ENCODE assay signal across 12 mouse cellular contexts in genomic region chr15:99648326-99648725, GRCm38 (mm10). TPM values are rescaled to one million over a fixed set of nuclear protein-coding genes. Genes with fewer than 3 reads are reported as not detected.
DNase-seq lines count a peak whose midpoint lies in the region; ATAC-seq lines count a peak whose summit lies in the region.
"Had no signal": no experiment of that assay in that cellular context is flagged by ENCODE, and none has a peak within 500 bp of the region (broad histone marks: within the 10 kb centered on the region; RNA-seq: fewer than 3 reads in every experiment).

No protein-coding gene starts in this region.

- H3K27ac ChIP-seq in kidney, embryonic 15.5 days: no peak overlapping the region
- no peak overlapping the region for H3K27ac ChIP-seq in kidney, embryonic 14.5 days (ENCODE audit: low read depth, low read length)
- H3K27ac ChIP-seq in embryonic facial prominence, embryonic 14.5 days (replicated peaks; ENCODE audit: low read depth, low read length): no peak overlapping the region
- peak overlapping the region; percentile 85 for H3K27ac ChIP-seq in hindbrain, embryonic 13.5 days
- H3K27ac ChIP-seq in midbrain, embryonic 15.5 days: peak overlapping the region; percentile 75
- H3K27ac ChIP-seq: left cerebral cortex, adult 2 months; macrophage had no signal

- 0 out of 2 replicates have a peak overlapping the region, but pooled peaks have one; percentile 21 for H3K4me2 ChIP-seq in kidney, embryonic 15.5 days
- H3K4me2 ChIP-seq in kidney, embryonic 14.5 days (replicated peaks; ENCODE audit: low read depth, low read length): no peak overlapping the region
- H3K4me2 ChIP-seq in embryonic facial prominence, embryonic 14.5 days (ENCODE audit: low read depth, low read length): peak overlapping the region; percentile 69; the same call in 1 of the 2 replicates
- H3K4me2 ChIP-seq in hindbrain, embryonic 13.5 days: peak overlapping the region; percentile 18
- peak overlapping the region; percentile 15; the same call in 1 of the 2 replicates for H3K4me2 ChIP-seq in midbrain, embryonic 15.5 days

- no peaks in the 10 kb centered on the region for H3K36me3 ChIP-seq in kidney, embryonic 15.5 days
- H3K36me3 ChIP-seq in kidney, embryonic 14.5 days (ENCODE audit: control insufficient read depth, insufficient read depth, low read length): no peaks in the 10 kb centered on the region
- no peaks in the 10 kb centered on the region for H3K36me3 ChIP-seq in embryonic facial prominence, embryonic 14.5 days (ENCODE audit: control insufficient read depth, insufficient read depth, low read length)
- no peaks in the 10 kb centered on the region for H3K36me3 ChIP-seq in hindbrain, embryonic 13.5 days
- no peaks in the 10 kb centered on the region for H3K36me3 ChIP-seq in midbrain, embryonic 15.5 days (replicated peaks)

- no peak overlapping the region for H3K4me3 ChIP-seq in kidney, embryonic 15.5 days (replicated peaks)
- H3K4me3 ChIP-seq in kidney, embryonic 14.5 days (ENCODE audit: low read length): no peak overlapping the region
- H3K4me3 ChIP-seq in embryonic facial prominence, embryonic 14.5 days (ENCODE audit: low read depth, low read length): no peak overlapping the region
- 0 out of 2 replicates have a peak overlapping the region, but pooled peaks have one; percentile 4 for H3K4me3 ChIP-seq in hindbrain, embryonic 13.5 days
- H3K4me3 ChIP-seq in midbrain, embryonic 15.5 days: no peak overlapping the region
- H3K4me3 ChIP-seq: left cerebral cortex, adult 2 months had no signal

- H3K4me1 ChIP-seq in kidney, embryonic 15.5 days: peaks cover 57% of the 10 kb centered on the region
- peaks cover 30% of the 10 kb centered on the region for H3K4me1 ChIP-seq in kidney, embryonic 14.5 days (ENCODE audit: control insufficient read depth, insufficient read depth, low read length)
- peaks cover 30% of the 10 kb centered on the region for H3K4me1 ChIP-seq in embryonic facial prominence, embryonic 14.5 days (ENCODE audit: control insufficient read depth, insufficient read depth, low read length)
- peaks cover 77% of the 10 kb centered on the region for H3K4me1 ChIP-seq in hindbrain, embryonic 13.5 days (replicated peaks)
- peaks cover 78% of the 10 kb centered on the region for H3K4me1 ChIP-seq in midbrain, embryonic 15.5 days

- WGBS in kidney, embryonic 15.5 days: 31% methylated on average over 4 of the region's 4 CpGs
- 22% methylated on average over 4 of the region's 4 CpGs for WGBS in kidney, embryonic 14.5 days
- WGBS in embryonic facial prominence, embryonic 14.5 days: 9% methylated on average over 4 of the region's 4 CpGs
- WGBS in hindbrain, embryonic 13.5 days: 14% methylated on average over 4 of the region's 4 CpGs
- 10% methylated on average over 4 of the region's 4 CpGs for WGBS in midbrain, embryonic 15.5 days

- no peak overlapping the region for H3K9ac ChIP-seq in kidney, embryonic 15.5 days
- H3K9ac ChIP-seq in kidney, embryonic 14.5 days (ENCODE audit: low read depth, low read length): no peak overlapping the region
- no peak overlapping the region for H3K9ac ChIP-seq in embryonic facial prominence, embryonic 14.5 days (ENCODE audit: low read depth, low read length)
- peak overlapping the region; percentile 51; the same call in 1 of the 2 replicates for H3K9ac ChIP-seq in hindbrain, embryonic 13.5 days
- H3K9ac ChIP-seq in midbrain, embryonic 15.5 days: 0 out of 2 replicates have a peak overlapping the region, but pooled peaks have one; percentile 16

- H3K9me3 ChIP-seq in kidney, embryonic 15.5 days (replicated peaks): no peaks in the 10 kb centered on the region
- no peaks in the 10 kb centered on the region for H3K9me3 ChIP-seq in kidney, embryonic 14.5 days (ENCODE audit: control insufficient read depth, low read length)
- H3K9me3 ChIP-seq in embryonic facial prominence, embryonic 14.5 days (ENCODE audit: control insufficient read depth, low read length): no peaks in the 10 kb centered on the region
- H3K9me3 ChIP-seq in hindbrain, embryonic 13.5 days: no peaks in the 10 kb centered on the region
- no peaks in the 10 kb centered on the region for H3K9me3 ChIP-seq in midbrain, embryonic 15.5 days

- peaks cover 9% of the 10 kb centered on the region for H3K27me3 ChIP-seq in kidney, embryonic 15.5 days
- H3K27me3 ChIP-seq in kidney, embryonic 14.5 days (ENCODE audit: control insufficient read depth, insufficient read depth, low read length): no peaks in the 10 kb centered on the region
- peaks cover 9% of the 10 kb centered on the region for H3K27me3 ChIP-seq in embryonic facial prominence, embryonic 14.5 days (replicated peaks; ENCODE audit: control insufficient read depth, insufficient read depth, low read length)
- H3K27me3 ChIP-seq in hindbrain, embryonic 13.5 days: no peaks in the 10 kb centered on the region
- H3K27me3 ChIP-seq in midbrain, embryonic 15.5 days (replicated peaks): no peaks in the 10 kb centered on the region

- peak; percentile 81 for DNase-seq in embryonic facial prominence, embryonic 14.5 days (ENCODE audit: low spot score)
- no peak for DNase-seq in yolk sac, embryonic 10.5 days (ENCODE audit: low spot score)
- no peak for DNase-seq in cerebellum, adult 18-20 months
- DNase-seq in right cerebral cortex, postnatal 4 days: no peak
- DNase-seq: adrenal gland, postnatal 36 days; right cerebral cortex, adult 18-20 months had no signal

- no peak for ATAC-seq in kidney, embryonic 15.5 days (replicated peaks; ENCODE audit: low FRiP score)
- no peak for ATAC-seq in kidney, embryonic 14.5 days (ENCODE audit: low FRiP score, low TSS enrichment)
- peak; percentile 53; the same call in 1 of the 2 replicates for ATAC-seq in embryonic facial prominence, embryonic 14.5 days (ENCODE audit: low read depth)
- peak; percentile 30; the same call in 1 of the 2 replicates for ATAC-seq in hindbrain, embryonic 13.5 days (ENCODE audit: low FRiP score)
- ATAC-seq in midbrain, embryonic 15.5 days (replicated peaks): no peak

RNA-seq across cellular contexts. Expression of gene Racgap1, which starts 3.1 kb away (rescaled TPM):
- polyA plus RNA-seq in kidney, embryonic 15.5 days (2015; fragmentation: Nextera tagmentation; extraction: Ambion mirVana): 141 and 147 TPM in 2 replicates
- polyA plus RNA-seq in kidney, embryonic 14.5 days (2014; fragmentation: Nextera tagmentation; extraction: Ambion mirVana): 79.1 and 113 TPM in 2 replicates
- 75.7 and 89.8 TPM in 2 replicates for polyA plus RNA-seq in embryonic facial prominence, embryonic 14.5 days (2014; fragmentation: Nextera tagmentation; extraction: Ambion mirVana)
- 97.6 and 102 TPM in 2 replicates for polyA plus RNA-seq in hindbrain, embryonic 13.5 days (2015; fragmentation: Nextera tagmentation; extraction: Ambion mirVana)
- 49.0 and 56.9 TPM in 2 replicates for polyA plus RNA-seq in midbrain, embryonic 15.5 days (2015; fragmentation: Nextera tagmentation; extraction: Ambion mirVana)

RNA-seq across cellular contexts. Expression of gene Asic1, which starts 21.8 kb away (rescaled TPM):
- 1.4 and 1.8 TPM in 2 replicates for polyA plus RNA-seq in kidney, embryonic 15.5 days (2015; fragmentation: Nextera tagmentation; extraction: Ambion mirVana)
- polyA plus RNA-seq in kidney, embryonic 14.5 days (2014; fragmentation: Nextera tagmentation; extraction: Ambion mirVana): 0.88 and 0.90 TPM in 2 replicates
- 4.1 and 4.6 TPM in 2 replicates for polyA plus RNA-seq in embryonic facial prominence, embryonic 14.5 days (2014; fragmentation: Nextera tagmentation; extraction: Ambion mirVana)
- polyA plus RNA-seq in hindbrain, embryonic 13.5 days (2015; fragmentation: Nextera tagmentation; extraction: Ambion mirVana): 58.3 and 63.0 TPM in 2 replicates
- 64.0 and 65.9 TPM in 2 replicates for polyA plus RNA-seq in midbrain, embryonic 15.5 days (2015; fragmentation: Nextera tagmentation; extraction: Ambion mirVana)

RNA-seq across cellular contexts. Expression of gene Aqp6, which starts 47.1 kb away (rescaled TPM):
- polyA plus RNA-seq in kidney, embryonic 15.5 days (2015; fragmentation: Nextera tagmentation; extraction: Ambion mirVana): 0.08 TPM in 1 of 2 replicates, not detected in the other
- not detected in 2 replicates for polyA plus RNA-seq in kidney, embryonic 14.5 days (2014; fragmentation: Nextera tagmentation; extraction: Ambion mirVana)
- polyA plus RNA-seq in embryonic facial prominence, embryonic 14.5 days (2014; fragmentation: Nextera tagmentation; extraction: Ambion mirVana): not detected in 2 replicates
- polyA plus RNA-seq in hindbrain, embryonic 13.5 days (2015; fragmentation: Nextera tagmentation; extraction: Ambion mirVana): 2.6 and 3.2 TPM in 2 replicates
- polyA plus RNA-seq in midbrain, embryonic 15.5 days (2015; fragmentation: Nextera tagmentation; extraction: Ambion mirVana): 0.41 and 0.49 TPM in 2 replicates
- polyA plus RNA-seq: macrophage had no signal

RNA-seq across cellular contexts. Expression of gene Smarcd1, which starts 53.6 kb away (rescaled TPM):
- 55.3 and 57.4 TPM in 2 replicates for polyA plus RNA-seq in kidney, embryonic 15.5 days (2015; fragmentation: Nextera tagmentation; extraction: Ambion mirVana)
- 54.3 and 74.2 TPM in 2 replicates for polyA plus RNA-seq in kidney, embryonic 14.5 days (2014; fragmentation: Nextera tagmentation; extraction: Ambion mirVana)
- polyA plus RNA-seq in embryonic facial prominence, embryonic 14.5 days (2014; fragmentation: Nextera tagmentation; extraction: Ambion mirVana): 27.9 and 35.6 TPM in 2 replicates
- polyA plus RNA-seq in hindbrain, embryonic 13.5 days (2015; fragmentation: Nextera tagmentation; extraction: Ambion mirVana): 134 and 145 TPM in 2 replicates
- 114 and 119 TPM in 2 replicates for polyA plus RNA-seq in midbrain, embryonic 15.5 days (2015; fragmentation: Nextera tagmentation; extraction: Ambion mirVana)

RNA-seq across cellular contexts. Expression of gene Gm17349, which starts 57.0 kb away (rescaled TPM):
- polyA plus RNA-seq in kidney, embryonic 15.5 days (2015; fragmentation: Nextera tagmentation; extraction: Ambion mirVana): not detected in 2 replicates
- not detected in 2 replicates for polyA plus RNA-seq in kidney, embryonic 14.5 days (2014; fragmentation: Nextera tagmentation; extraction: Ambion mirVana)
- not detected in 2 replicates for polyA plus RNA-seq in embryonic facial prominence, embryonic 14.5 days (2014; fragmentation: Nextera tagmentation; extraction: Ambion mirVana)
- not detected in 2 replicates for polyA plus RNA-seq in hindbrain, embryonic 13.5 days (2015; fragmentation: Nextera tagmentation; extraction: Ambion mirVana)
- polyA plus RNA-seq in midbrain, embryonic 15.5 days (2015; fragmentation: Nextera tagmentation; extraction: Ambion mirVana): not detected in 2 replicates
- polyA plus RNA-seq: macrophage had no signal

Comparison
In these comparisons a context has a peak if more than half of its experiments do, and no peak if none do; other contexts are left out.
1. ATAC-seq: peak in embryonic facial prominence, embryonic 14.5 days (single experiment) and hindbrain, embryonic 13.5 days (single experiment); none in kidney, embryonic 15.5 days (single experiment), kidney, embryonic 14.5 days (single experiment) and midbrain, embryonic 15.5 days (single experiment).
2. H3K27ac ChIP-seq: peak in hindbrain, embryonic 13.5 days (single experiment) and midbrain, embryonic 15.5 days (single experiment); none in kidney, embryonic 15.5 days (single experiment), kidney, embryonic 14.5 days (single experiment) and embryonic facial prominence, embryonic 14.5 days (single experiment).
3. H3K9ac ChIP-seq: peak in hindbrain, embryonic 13.5 days (single experiment) and midbrain, embryonic 15.5 days (single experiment); none in kidney, embryonic 15.5 days (single experiment), kidney, embryonic 14.5 days (single experiment) and embryonic facial prominence, embryonic 14.5 days (single experiment).
4. RNA of gene Asic1, which starts 21.8 kb away (polyA plus RNA-seq): 64.0 to 65.9 TPM in midbrain, embryonic 15.5 days and 58.3 to 63.0 TPM in hindbrain, embryonic 13.5 days; 4.1 to 4.6 TPM in embryonic facial prominence, embryonic 14.5 days, 1.4 to 1.8 TPM in kidney, embryonic 15.5 days and 0.88 to 0.90 TPM in kidney, embryonic 14.5 days; every median in the first group is over 10 times any median in the second.